Mouse (Mus musculus) cortical plate, adult 2 months (tissue): ENCODE measurements at regions not wholly inside any gene's neighbourhood (a gene's known extent, or its start where the extent isn't known, plus 50 kb on each side); places are given as distances from the start of the nearest gene placed in this dataset.
A peak's percentile ranks its signal among the peaks of the same experiment; 100 is the strongest.

Experiments used
- H3K27ac ChIP-seq: fragments of 200-500 bp; 2 replicates; pipeline ENCODE4 v1.5.1; 2012; ENCODE audit warnings: low read length, control low read depth, inconsistent platforms; ENCODE audit not compliant: insufficient read depth
- H3K4me1 ChIP-seq: fragments of 200-500 bp; 2 replicates; pipeline ENCODE4 v1.6.1; 2011; ENCODE audit warnings: low read length; ENCODE audit not compliant: control insufficient read depth, insufficient read depth
- H3K4me3 ChIP-seq: fragments of 200-500 bp; 2 replicates; pipeline ENCODE4 v1.5.1; 2011; ENCODE audit warnings: mild to moderate bottlenecking, low read length, control low read depth; ENCODE audit not compliant: insufficient read depth
- CTCF ChIP-seq: fragments of 200-500 bp; IDR thresholded peaks from 2 replicates; pipeline ENCODE4 v1.5.1; 2011; ENCODE audit warnings: mild to moderate bottlenecking, control low read depth, low read length; ENCODE audit not compliant: insufficient read depth; ENCODE audit errors: extremely low read depth
- POLR2A ChIP-seq: fragments of 200-500 bp; IDR thresholded peaks from 2 replicates; pipeline ENCODE4 v1.6.1; 2011; ENCODE audit warnings: mild to moderate bottlenecking, low read length, control low read depth; ENCODE audit not compliant: insufficient read depth; ENCODE audit errors: extremely low read depth

DNA sequence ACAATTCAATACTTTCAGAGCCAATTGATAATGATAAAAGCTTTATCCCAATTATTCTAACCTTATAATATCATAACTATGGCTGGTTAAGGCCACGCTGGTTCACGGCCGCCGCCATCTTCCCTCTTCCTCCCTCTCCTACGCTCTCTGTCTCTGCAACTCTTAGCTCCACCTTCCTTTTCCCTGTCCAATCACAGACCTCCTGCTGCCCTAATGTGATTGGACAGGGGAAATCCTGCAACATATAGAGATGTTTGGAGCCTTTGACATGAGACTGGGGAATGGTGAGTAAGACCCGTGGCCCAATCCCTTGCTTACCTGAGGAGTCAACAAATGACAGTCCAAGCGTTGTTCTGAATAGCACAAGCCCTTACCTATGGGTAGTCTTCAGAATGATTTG, 79.8 kb upstream of the Pced1b start:
- no peak for TF ChIP-seq POLR2A
- TF ChIP-seq CTCF: no peak
- H3K4me1 ChIP-seq: 0 out of 2 replicates have a peak, but pooled peaks cover 2% of the 10 kb centered on the region
- no peak overlapping the region for H3K27ac ChIP-seq
- H3K4me3 ChIP-seq: no peak overlapping the region

DNA sequence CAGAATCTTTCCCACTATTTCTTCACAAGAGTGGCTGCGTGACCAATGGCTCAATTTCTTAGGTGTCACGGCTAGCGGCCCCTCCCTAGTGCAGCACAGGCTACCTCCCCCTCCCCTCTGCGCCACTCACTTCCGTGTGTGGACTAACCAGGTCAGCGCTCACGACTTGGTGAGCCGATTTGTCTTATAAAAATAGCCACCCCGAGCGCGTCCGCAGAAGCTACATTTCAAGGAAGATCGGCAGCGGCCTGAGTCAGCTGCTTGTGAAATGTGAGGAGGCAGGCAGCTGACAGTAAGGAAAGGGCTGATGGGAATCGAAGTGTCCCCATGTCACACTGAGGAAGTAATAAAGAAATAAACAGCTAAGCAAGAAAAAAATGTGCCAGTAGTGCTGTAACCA, 82.3 kb upstream of the Pced1b start:
- TF ChIP-seq POLR2A (no peak), CTCF (no peak)
- 0 out of 2 replicates have a peak, but pooled peaks cover 2% of the 10 kb centered on the region for H3K4me1 ChIP-seq

DNA sequence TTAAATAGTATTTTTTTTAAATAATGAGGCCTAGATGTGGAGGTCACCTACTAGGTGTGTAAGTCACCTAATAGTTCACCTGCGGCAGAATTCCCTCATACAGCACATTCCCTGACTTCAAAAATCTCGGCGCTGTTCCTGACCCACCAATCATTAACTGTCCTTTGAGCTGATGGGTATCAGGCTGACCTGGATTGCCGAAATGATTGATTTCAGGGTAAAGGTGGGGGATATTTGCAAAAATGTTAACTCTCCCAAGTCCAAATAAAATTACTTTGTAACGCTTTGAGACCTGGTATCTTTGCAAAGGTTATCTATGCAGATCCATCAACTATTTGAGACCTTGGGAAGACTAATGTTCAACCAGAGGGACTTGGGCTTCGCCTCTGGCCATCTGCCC, 82.9 kb upstream of the Pced1b start:
- H3K27ac ChIP-seq: no peak overlapping the region
- H3K4me1 ChIP-seq: no peaks in the 10 kb centered on the region
- no peak for TF ChIP-seq CTCF
- no peak for TF ChIP-seq POLR2A
- no peak overlapping the region for H3K4me3 ChIP-seq

More for the DNA sequence above, 82.3 kb upstream of the Pced1b start:
- Histone ChIP-seq H3K4me3 (no peak overlapping the region), H3K27ac (no peak overlapping the region)

DNA sequence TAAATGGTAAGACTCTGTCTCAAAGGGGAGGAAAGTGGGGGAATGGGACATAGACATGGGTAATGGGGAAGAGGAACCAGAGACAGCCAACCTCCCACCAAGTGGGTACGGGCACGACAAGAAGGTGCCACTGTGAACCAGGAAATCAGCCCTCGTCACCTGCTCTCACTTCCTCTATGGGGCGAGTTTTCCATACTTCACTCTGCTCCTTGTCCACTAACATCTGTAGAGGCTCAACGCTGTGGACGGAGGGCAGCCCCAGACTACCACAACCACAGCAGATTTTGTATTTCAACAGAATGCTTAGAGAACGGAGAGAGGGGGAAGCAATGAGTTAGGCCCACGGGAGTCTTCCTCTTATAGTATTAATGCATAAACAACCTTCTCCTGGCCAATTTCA, 83.8 kb upstream of the Pced1b start:
- TF ChIP-seq POLR2A (no peak), CTCF (no peak)
- Histone ChIP-seq H3K4me3 (no peak overlapping the region), H3K27ac (no peak overlapping the region), H3K4me1 (no peaks in the 10 kb centered on the region)

DNA sequence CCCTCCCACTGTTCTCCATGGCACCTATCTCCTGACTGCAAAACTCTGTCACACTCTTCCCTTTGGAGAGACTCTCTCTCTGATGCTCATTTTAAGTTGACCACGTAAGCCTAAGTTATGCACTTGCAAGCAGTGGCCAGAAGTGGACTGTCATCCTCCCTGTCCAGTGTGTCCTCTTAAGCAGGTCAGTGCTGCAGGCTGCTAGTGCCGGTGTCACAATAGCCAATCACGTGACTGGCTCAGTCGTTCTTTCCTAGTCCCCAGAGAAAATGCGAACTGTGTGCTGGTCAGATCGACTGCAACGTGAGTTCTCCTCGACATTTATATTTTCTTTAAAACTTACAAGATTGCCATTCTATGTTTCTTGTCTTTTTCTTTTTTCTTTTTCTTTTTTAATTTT, 84.6 kb upstream of the Pced1b start:
- no peak for TF ChIP-seq POLR2A
- TF ChIP-seq CTCF: no peak
- Histone ChIP-seq H3K4me3 (no peak overlapping the region), H3K4me1 (no peaks in the 10 kb centered on the region), H3K27ac (no peak overlapping the region)

DNA sequence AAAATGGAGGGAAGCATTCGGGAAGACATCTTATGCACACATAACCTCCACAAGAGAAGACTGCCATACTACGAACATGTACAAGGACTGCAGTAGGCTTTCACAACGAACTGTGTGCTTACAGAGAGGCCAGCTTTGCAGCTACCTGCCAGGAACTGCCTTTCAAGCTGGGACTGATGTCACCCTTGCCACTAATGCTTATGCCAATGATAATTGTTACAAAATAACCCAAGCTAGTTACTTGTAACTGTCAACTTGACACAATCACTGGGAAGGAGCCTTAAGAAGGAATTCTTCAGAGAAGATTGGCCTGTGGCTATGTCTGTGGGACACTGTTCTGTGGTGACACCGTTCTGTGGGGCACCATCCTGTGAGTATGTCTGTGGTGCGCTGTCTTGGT, 85.4 kb upstream of the Pced1b start:
- no peak overlapping the region for H3K4me3 ChIP-seq
- TF ChIP-seq POLR2A (no peak), CTCF (no peak)
- H3K27ac ChIP-seq: no peak overlapping the region
- H3K4me1 ChIP-seq: no peaks in the 10 kb centered on the region

DNA sequence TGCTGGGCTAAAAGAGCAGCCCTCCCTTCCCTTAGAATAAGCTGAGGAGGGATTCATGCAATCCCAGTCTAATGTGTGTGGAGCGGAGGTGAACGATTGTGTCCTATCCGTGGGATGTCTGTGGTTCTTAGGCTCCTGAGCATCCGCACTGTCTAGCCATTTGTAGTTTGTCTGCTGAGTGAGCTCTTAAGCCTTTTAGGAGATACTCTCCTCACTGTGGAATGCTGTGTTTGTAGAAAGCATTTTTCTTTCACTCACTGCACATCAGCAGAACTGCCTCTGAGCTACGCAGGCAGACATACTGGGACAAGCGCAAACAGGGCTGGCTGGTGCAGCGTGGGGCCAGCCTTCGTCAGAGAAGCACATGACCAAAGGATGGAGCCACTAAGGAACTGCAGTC, 94.6 kb upstream of the Pced1b start:
- Histone ChIP-seq H3K4me3 (no peak overlapping the region), H3K27ac (no peak overlapping the region), H3K4me1 (no peaks in the 10 kb centered on the region)
- TF ChIP-seq POLR2A (peak; percentile 73; the same call in 1 of the 2 replicates), CTCF (no peak)

DNA sequence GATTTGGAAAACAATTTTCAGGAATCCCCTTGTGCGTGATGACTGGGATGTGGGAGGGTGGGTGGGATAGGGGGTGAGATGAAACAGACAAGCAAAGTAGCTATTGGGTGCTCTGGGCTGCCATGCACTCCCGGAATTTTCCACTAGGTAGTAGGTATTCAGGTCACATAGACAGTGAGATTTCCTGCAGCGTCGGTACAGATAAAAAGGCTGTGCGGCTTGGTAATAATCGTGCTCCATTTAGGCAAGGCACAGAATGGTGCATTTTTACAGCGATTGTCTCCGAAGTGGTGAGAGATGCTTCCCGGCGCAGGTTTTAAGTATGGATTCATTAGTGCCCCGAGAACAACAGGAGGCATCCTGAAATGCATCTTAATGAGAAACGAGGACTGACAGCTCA, 95.1 kb upstream of the Pced1b start:
- Histone ChIP-seq H3K4me3 (no peak overlapping the region), H3K27ac (no peak overlapping the region), H3K4me1 (no peaks in the 10 kb centered on the region)
- TF ChIP-seq CTCF: no peak
- no peak for TF ChIP-seq POLR2A

DNA sequence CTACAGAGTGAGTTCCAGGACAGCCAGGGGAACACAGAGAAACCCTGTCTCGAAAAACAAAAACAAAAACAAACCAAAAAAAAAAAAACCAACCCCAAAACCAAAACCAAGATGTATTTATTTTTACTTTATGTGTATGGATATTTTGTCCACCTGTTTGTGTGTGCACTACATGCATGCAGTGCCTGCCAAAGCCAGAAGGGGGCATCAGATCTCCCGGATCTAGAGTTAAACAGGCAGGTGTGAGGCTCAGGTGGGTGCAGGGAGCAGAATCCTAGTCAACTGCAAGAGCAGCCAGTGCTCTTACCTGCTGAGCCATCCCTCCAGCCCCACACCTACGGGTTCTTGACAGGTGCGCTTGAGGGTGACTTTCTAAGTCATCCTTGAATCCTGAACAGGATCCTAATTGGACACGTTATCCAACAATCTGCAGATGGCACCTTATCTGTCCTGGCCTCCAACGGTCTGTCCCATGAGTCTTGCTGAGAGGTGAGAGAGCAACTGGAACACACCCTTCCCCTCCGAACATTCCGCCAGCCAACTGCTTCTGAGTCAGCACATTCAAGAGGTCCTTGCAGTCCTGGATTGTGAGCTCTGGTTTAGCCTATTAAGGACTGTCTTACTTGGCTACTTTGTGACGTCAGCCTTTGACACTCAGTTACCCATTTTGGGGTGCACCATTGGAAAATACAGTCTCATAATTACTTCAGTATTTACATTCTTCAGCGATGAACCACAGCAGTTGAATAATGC, 95.4 kb upstream of the Slc38a4 start:
- no peaks in the 10 kb centered on the region for H3K4me1 ChIP-seq
- H3K27ac ChIP-seq: no peak overlapping the region
- no peak for TF ChIP-seq CTCF
- no peak for TF ChIP-seq POLR2A
- no peak overlapping the region for H3K4me3 ChIP-seq

DNA sequence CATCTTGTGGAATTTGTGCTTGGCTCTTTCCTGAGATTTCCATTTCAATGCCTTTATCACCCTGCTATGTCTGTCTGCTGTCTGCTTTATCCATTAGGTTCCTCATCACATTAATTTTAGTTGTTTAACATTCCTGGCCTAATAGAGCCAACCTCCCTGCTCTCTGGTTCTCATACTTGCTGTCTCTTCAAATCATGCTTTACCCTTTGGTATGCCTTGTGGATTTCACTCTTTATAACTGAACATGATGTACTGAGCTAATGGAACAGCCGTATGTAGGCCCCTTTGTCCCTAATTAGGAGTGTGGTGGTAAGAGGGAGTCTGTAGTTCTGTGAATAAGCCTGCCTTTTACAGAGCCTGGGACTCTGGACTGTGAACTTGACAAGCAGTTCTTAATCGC, 86.2 kb upstream of the Slc38a4 start:
- TF ChIP-seq CTCF: no peak
- no peak for TF ChIP-seq POLR2A

DNA sequence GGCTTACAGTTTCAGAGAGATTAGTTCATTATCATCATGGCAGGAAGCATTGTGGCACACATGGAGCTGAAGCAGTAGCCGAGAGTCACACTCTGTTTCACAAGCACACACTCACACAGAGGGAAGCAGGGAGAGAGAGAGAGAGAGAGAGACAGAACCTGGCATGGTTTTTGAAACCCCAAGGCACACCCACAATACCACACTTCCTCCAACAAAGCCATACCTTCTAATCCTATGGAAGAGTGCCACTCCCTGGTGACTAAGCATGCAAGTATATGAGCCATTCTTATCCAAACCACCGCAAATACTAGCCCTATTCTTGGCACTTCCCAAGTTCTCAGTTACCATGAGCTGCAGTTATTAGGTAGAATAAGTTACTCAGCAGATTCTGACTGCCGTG, 82.5 kb upstream of the Slc38a4 start:
- no peak for TF ChIP-seq POLR2A
- TF ChIP-seq CTCF: no peak
- no peaks in the 10 kb centered on the region for H3K4me1 ChIP-seq
- no peak overlapping the region for H3K27ac ChIP-seq
- no peak overlapping the region for H3K4me3 ChIP-seq

More for the DNA sequence above, 86.2 kb upstream of the Slc38a4 start:
- Histone ChIP-seq H3K4me3 (no peak overlapping the region), H3K4me1 (no peaks in the 10 kb centered on the region), H3K27ac (no peak overlapping the region)
